Comparison of ENCODE assay signal across 8 mouse cellular contexts in genomic region chr19:5118384-5118698, GRCm38 (mm10). TPM values are rescaled to one million over a fixed set of nuclear protein-coding genes. Genes with fewer than 3 reads are reported as not detected.
DNase-seq lines count a peak whose midpoint lies in the region; ATAC-seq lines count a peak whose summit lies in the region.

Gene Klc2, minus strand, starts transcription at chr19:5118560.

- peak within 1 kb of the TSS; percentile 96 for H3K27ac ChIP-seq in embryonic facial prominence, embryonic 15.5 days (replicated peaks)
- peak within 1 kb of the TSS; percentile 72; the same call in 1 of the 2 replicates for H3K27ac ChIP-seq in limb, embryonic 11.5 days (replicated peaks; ENCODE audit: low read depth, low read length)
- peak within 1 kb of the TSS; percentile 86 for H3K27ac ChIP-seq in stomach, embryonic 14.5 days (ENCODE audit: low read length)

- under 1% methylated on average over 18 of the region's 18 CpGs for WGBS in embryonic facial prominence, embryonic 15.5 days
- WGBS in limb, embryonic 11.5 days = under 1% methylated on average over 18 of the region's 18 CpGs
- under 1% methylated on average over 18 of the region's 18 CpGs for WGBS in stomach, embryonic 14.5 days

- H3K9ac ChIP-seq in embryonic facial prominence, embryonic 15.5 days = peak within 1 kb of the TSS; percentile 73
- peak within 1 kb of the TSS; percentile 75 for H3K9ac ChIP-seq in limb, embryonic 11.5 days (ENCODE audit: low read length)
- H3K9ac ChIP-seq in stomach, embryonic 14.5 days (replicated peaks; ENCODE audit: low read depth, low read length) = peak within 1 kb of the TSS; percentile 72

- DNase-seq in heart, postnatal 14 days = no peak
- DNase-seq in limb, embryonic 11.5 days (ENCODE audit: low spot score) = no peak
- no peak for DNase-seq in natural killer cell, adult 2 months (ENCODE audit: low spot score in 2 of 2)
- DNase-seq in urinary bladder, adult 18-20 months (ENCODE audit: low spot score in 2 of 2) = no peak

- H3K27me3 ChIP-seq in megakaryocyte, embryonic 14.5 days (replicated peaks) = peaks cover 44% of the 10 kb centered on the region
- H3K27me3 ChIP-seq in embryonic facial prominence, embryonic 15.5 days = no peaks in the 10 kb centered on the region
- no peaks in the 10 kb centered on the region for H3K27me3 ChIP-seq in limb, embryonic 11.5 days (ENCODE audit: control insufficient read depth, insufficient read depth, low read length)
- no peaks in the 10 kb centered on the region for H3K27me3 ChIP-seq in stomach, embryonic 14.5 days (ENCODE audit: control insufficient read depth, insufficient read depth, low read length)

- peaks cover 27% of the 10 kb centered on the region for H3K4me1 ChIP-seq in megakaryocyte, embryonic 14.5 days
- H3K4me1 ChIP-seq in embryonic facial prominence, embryonic 15.5 days = peaks cover 21% of the 10 kb centered on the region
- peaks cover 5% of the 10 kb centered on the region for H3K4me1 ChIP-seq in limb, embryonic 11.5 days (ENCODE audit: control insufficient read depth, insufficient read depth, low read length)
- peaks cover 8% of the 10 kb centered on the region; the same call in 1 of the 2 replicates for H3K4me1 ChIP-seq in stomach, embryonic 14.5 days (ENCODE audit: control insufficient read depth, insufficient read depth, low read length)

- H3K36me3 ChIP-seq in megakaryocyte, embryonic 14.5 days (replicated peaks; ENCODE audit: low read length) = peaks cover 6% of the 10 kb centered on the region
- peaks cover 9% of the 10 kb centered on the region; the same call in 1 of the 2 replicates for H3K36me3 ChIP-seq in embryonic facial prominence, embryonic 15.5 days
- H3K36me3 ChIP-seq in limb, embryonic 11.5 days (ENCODE audit: control insufficient read depth, insufficient read depth, low read length) = peaks cover 3% of the 10 kb centered on the region; the same call in 1 of the 2 replicates
- peaks cover 6% of the 10 kb centered on the region for H3K36me3 ChIP-seq in stomach, embryonic 14.5 days (ENCODE audit: control insufficient read depth, insufficient read depth, low read length)

- intact Hi-C loops in heart, postnatal 14 days (cut with DNase I) = loop anchor here (2.0 kb wide), 1 partner anchor 20 kb away; no protein-coding TSS in a partner anchor

- H3K9me3 ChIP-seq in megakaryocyte, embryonic 14.5 days = no peaks in the 10 kb centered on the region
- H3K9me3 ChIP-seq in embryonic facial prominence, embryonic 15.5 days (replicated peaks) = no peaks in the 10 kb centered on the region
- no peaks in the 10 kb centered on the region for H3K9me3 ChIP-seq in limb, embryonic 11.5 days (ENCODE audit: control insufficient read depth, low read length)
- H3K9me3 ChIP-seq in stomach, embryonic 14.5 days (ENCODE audit: control insufficient read depth, low read depth, low read length) = no peaks in the 10 kb centered on the region

- ATAC-seq in megakaryocyte, adult 5-6 weeks (ENCODE audit: poor library complexity, severe bottlenecking) = no peak
- ATAC-seq in embryonic facial prominence, embryonic 15.5 days (ENCODE audit: insufficient number of reproducible peaks, low FRiP score, low TSS enrichment, low read depth) = no peak; the same call in 1 of the 2 replicates
- ATAC-seq in limb, embryonic 11.5 days (ENCODE audit: insufficient number of reproducible peaks, low FRiP score, low TSS enrichment, low read depth) = peak; percentile 88
- peak; percentile 94 for ATAC-seq in stomach, embryonic 14.5 days (ENCODE audit: insufficient number of reproducible peaks, insufficient read depth, low FRiP score, low read depth)

- H3K4me2 ChIP-seq in embryonic facial prominence, embryonic 15.5 days (replicated peaks) = peak within 1 kb of the TSS; percentile 66
- peak within 1 kb of the TSS; percentile 83 for H3K4me2 ChIP-seq in limb, embryonic 11.5 days (ENCODE audit: low read depth, severe bottlenecking)
- peak within 1 kb of the TSS; percentile 78 for H3K4me2 ChIP-seq in stomach, embryonic 14.5 days (replicated peaks; ENCODE audit: low read depth, low read length)

- H3K4me3 ChIP-seq in megakaryocyte, embryonic 14.5 days (replicated peaks) = peak within 1 kb of the TSS; percentile 95
- peak within 1 kb of the TSS; percentile 88 for H3K4me3 ChIP-seq in embryonic facial prominence, embryonic 15.5 days (replicated peaks)
- peak within 1 kb of the TSS; percentile 89 for H3K4me3 ChIP-seq in limb, embryonic 11.5 days (ENCODE audit: low read depth, low read length)
- peak within 1 kb of the TSS; percentile 88 for H3K4me3 ChIP-seq in stomach, embryonic 14.5 days (ENCODE audit: low read depth, low read length)

RNA-seq across cellular contexts. Expression of gene Klc2, which starts in this region (rescaled TPM):
- 12.7 and 17.2 TPM in 2 replicates for polyA plus RNA-seq in megakaryocyte, embryonic 14.5 days (2012; ENCODE audit: insufficient read depth, low replicate concordance)
- 2.1 and 3.2 TPM in 2 replicates for total RNA-seq in megakaryocyte, adult 5-6 weeks (2015)
- total RNA-seq in megakaryocyte, adult 5-6 weeks (2017) = 2.1 and 4.6 TPM in 2 replicates
- 17.9 and 19.5 TPM in 2 replicates for polyA plus RNA-seq in embryonic facial prominence, embryonic 15.5 days (2015; fragmentation: Nextera tagmentation; extraction: Ambion mirVana)
- 10 to 100 TPM; 41.3 to 44.8 TPM for total RNA-seq in heart, postnatal 14 days (2021)
- 21.2 and 23.8 TPM in 2 replicates for polyA plus RNA-seq in limb, embryonic 11.5 days (2014; fragmentation: Nextera tagmentation; extraction: Ambion mirVana)
- 15.7 and 15.9 TPM in 2 replicates for polyA plus RNA-seq in stomach, embryonic 14.5 days (2014; fragmentation: Nextera tagmentation; extraction: Ambion mirVana)

Comparison
In these comparisons a context has a peak if more than half of its experiments do, and no peak if none do; other contexts are left out.
1. RNA of gene Klc2 (total RNA-seq): 41.3 to 44.8 TPM in heart, postnatal 14 days; 2.1 to 4.6 TPM in megakaryocyte, adult 5-6 weeks; every median in the first group is over 4 times any median in the second.
2. ATAC-seq: peak in limb, embryonic 11.5 days (single experiment) and stomach, embryonic 14.5 days (single experiment); none in megakaryocyte, adult 5-6 weeks (single experiment) and embryonic facial prominence, embryonic 15.5 days (single experiment).
3. Peak in every context shown above with its lines, with median percentiles within 50 percentile points of each other: H3K4me3 ChIP-seq, H3K27ac ChIP-seq, H3K4me2 ChIP-seq and H3K9ac ChIP-seq.